Comparison of ENCODE assay signal across 24 mouse cellular contexts in the genomic region with DNA sequence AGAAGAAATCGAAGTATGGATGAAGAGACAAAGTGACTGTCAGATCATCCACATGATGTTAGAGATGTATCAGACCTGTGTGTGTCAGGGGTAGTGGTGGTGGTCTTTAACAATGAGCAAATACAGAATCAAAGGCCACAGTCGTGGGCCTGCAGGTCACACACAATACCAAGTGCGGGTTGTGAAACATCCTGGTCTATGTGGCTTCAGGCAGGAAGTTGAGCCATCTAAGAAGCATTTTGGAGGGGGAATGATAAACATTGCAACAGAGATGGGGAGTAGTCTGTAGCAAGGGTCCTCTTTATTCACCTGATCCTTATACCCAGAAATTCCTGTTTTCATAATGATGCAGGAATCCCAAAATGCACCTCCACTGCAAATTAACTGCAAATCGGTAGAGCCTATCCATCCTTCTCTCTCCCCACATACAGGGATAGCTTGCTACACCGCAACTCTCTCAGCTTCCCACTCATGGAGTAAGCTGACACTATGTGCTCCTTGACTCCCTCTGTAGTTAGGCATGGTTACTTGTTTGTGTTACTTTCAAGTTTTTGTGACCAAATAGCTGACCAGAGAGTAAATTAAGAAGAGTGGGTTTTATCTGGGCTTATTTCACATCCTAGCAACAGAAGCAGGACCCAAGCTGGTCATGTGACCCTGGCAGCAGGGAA.
DNase-seq lines count a peak whose midpoint lies in the region; ATAC-seq lines count a peak whose summit lies in the region.
"Had no signal": no experiment of that assay in that cellular context is flagged by ENCODE, and none has a peak within 500 bp of the region (broad histone marks: within the 10 kb centered on the region; RNA-seq: fewer than 3 reads in every experiment).

No protein-coding gene starts in this region.

- 87% methylated on average over 5 of the region's 5 CpGs for WGBS in forebrain, embryonic 10.5 days
- WGBS in forebrain, embryonic 16.5 days: 81% methylated on average over 5 of the region's 5 CpGs
- 84% methylated on average over 5 of the region's 5 CpGs for WGBS in midbrain, embryonic 10.5 days
- 77% methylated on average over 5 of the region's 5 CpGs for WGBS in midbrain, embryonic 15.5 days

- no peak for DNase-seq in forebrain, embryonic 10.5 days (ENCODE audit: extremely low spot score, low spot score)
- DNase-seq in midbrain, embryonic 10.5 days (ENCODE audit: low spot score): no peak
- no peak for DNase-seq in cerebellum, adult 11-12 months
- no peak for DNase-seq in urinary bladder, adult 2 months (ENCODE audit: low spot score)
- DNase-seq: adrenal gland, adult 2 months; cerebellum, adult 2 months; forebrain, postnatal 0 days; gastrocnemius, postnatal 25 days; heart, adult 2 months; heart, postnatal 14 days; kidney, postnatal 4 days; lung, embryonic 14.5 days; lung, postnatal 4 days; thymus, postnatal 14 days had no signal

- H3K9ac ChIP-seq in forebrain, embryonic 16.5 days (replicated peaks; ENCODE audit: low read depth, low read length): no peak overlapping the region
- no peak overlapping the region for H3K9ac ChIP-seq in midbrain, embryonic 15.5 days
- H3K9ac ChIP-seq: forebrain, postnatal 0 days; heart, embryonic 13.5 days; hindbrain, embryonic 12.5 days; limb, embryonic 15.5 days; lung, embryonic 14.5 days; midbrain, embryonic 12.5 days; neural tube, embryonic 13.5 days had no signal

- H3K36me3 ChIP-seq in forebrain, embryonic 10.5 days (replicated peaks): peaks cover 3% of the 10 kb centered on the region; the same call in 1 of the 2 replicates
- H3K36me3 ChIP-seq in forebrain, embryonic 16.5 days (ENCODE audit: control insufficient read depth, insufficient read depth): no peaks in the 10 kb centered on the region
- H3K36me3 ChIP-seq in midbrain, embryonic 10.5 days: no peaks in the 10 kb centered on the region
- H3K36me3 ChIP-seq in midbrain, embryonic 15.5 days (replicated peaks): no peaks in the 10 kb centered on the region
- H3K36me3 ChIP-seq: hindbrain, embryonic 12.5 days; limb, embryonic 15.5 days; midbrain, embryonic 12.5 days; neural tube, embryonic 13.5 days had no signal

- H3K9me3 ChIP-seq in forebrain, embryonic 10.5 days: no peaks in the 10 kb centered on the region
- H3K9me3 ChIP-seq in forebrain, embryonic 16.5 days (ENCODE audit: control insufficient read depth, low read length): no peaks in the 10 kb centered on the region
- no peaks in the 10 kb centered on the region for H3K9me3 ChIP-seq in midbrain, embryonic 10.5 days (replicated peaks)
- H3K9me3 ChIP-seq in midbrain, embryonic 15.5 days: no peaks in the 10 kb centered on the region
- H3K9me3 ChIP-seq: heart, embryonic 13.5 days; hindbrain, embryonic 12.5 days; limb, embryonic 15.5 days; midbrain, embryonic 12.5 days; neural tube, embryonic 13.5 days had no signal

- no peak overlapping the region for H3K4me2 ChIP-seq in forebrain, embryonic 16.5 days (ENCODE audit: low read length)
- no peak overlapping the region for H3K4me2 ChIP-seq in midbrain, embryonic 15.5 days
- H3K4me2 ChIP-seq: heart, embryonic 13.5 days; hindbrain, embryonic 12.5 days; limb, embryonic 15.5 days; lung, embryonic 14.5 days; midbrain, embryonic 12.5 days; neural tube, embryonic 13.5 days had no signal

- ATAC-seq in forebrain, embryonic 16.5 days: no peak
- no peak for ATAC-seq in midbrain, embryonic 15.5 days (replicated peaks)
- peak; percentile 85 for ATAC-seq in megakaryocyte, adult 5-6 weeks (ENCODE audit: poor library complexity, severe bottlenecking)
- ATAC-seq: CD4-positive, CD25-positive, alpha-beta regulatory T cell, adult 4 months; forebrain, postnatal 0 days; intestine, postnatal 0 days had no signal

- H3K27me3 ChIP-seq in forebrain, embryonic 10.5 days (ENCODE audit: poor library complexity, severe bottlenecking): no peaks in the 10 kb centered on the region
- H3K27me3 ChIP-seq in forebrain, embryonic 16.5 days (replicated peaks; ENCODE audit: control insufficient read depth, insufficient read depth, low read length): no peaks in the 10 kb centered on the region
- H3K27me3 ChIP-seq in midbrain, embryonic 10.5 days (ENCODE audit: low read depth, poor library complexity, severe bottlenecking): no peaks in the 10 kb centered on the region
- no peaks in the 10 kb centered on the region for H3K27me3 ChIP-seq in midbrain, embryonic 15.5 days (replicated peaks)
- H3K27me3 ChIP-seq: heart, embryonic 13.5 days; hindbrain, embryonic 12.5 days; limb, embryonic 15.5 days; midbrain, embryonic 12.5 days; neural tube, embryonic 13.5 days had no signal

- H3K4me3 ChIP-seq in forebrain, embryonic 10.5 days: no peak overlapping the region
- no peak overlapping the region for H3K4me3 ChIP-seq in forebrain, embryonic 16.5 days (replicated peaks; ENCODE audit: low read length)
- H3K4me3 ChIP-seq in midbrain, embryonic 10.5 days: no peak overlapping the region
- H3K4me3 ChIP-seq in midbrain, embryonic 15.5 days: no peak overlapping the region
- H3K4me3 ChIP-seq: heart, adult 2 months; heart, embryonic 13.5 days; hindbrain, embryonic 12.5 days; limb, embryonic 15.5 days; midbrain, embryonic 12.5 days; neural tube, embryonic 13.5 days had no signal

- H3K27ac ChIP-seq in forebrain, embryonic 10.5 days: 0 out of 2 replicates have a peak overlapping the region, but pooled peaks have one; percentile 15
- H3K27ac ChIP-seq in forebrain, embryonic 16.5 days (ENCODE audit: low read length): no peak overlapping the region
- 0 out of 2 replicates have a peak overlapping the region, but pooled peaks have one; percentile 18 for H3K27ac ChIP-seq in midbrain, embryonic 10.5 days (replicated peaks)
- no peak overlapping the region for H3K27ac ChIP-seq in midbrain, embryonic 15.5 days
- H3K27ac ChIP-seq: heart, adult 2 months; heart, embryonic 13.5 days; hindbrain, embryonic 12.5 days; limb, embryonic 15.5 days; midbrain, embryonic 12.5 days; neural tube, embryonic 13.5 days had no signal

- peaks cover 37% of the 10 kb centered on the region for H3K4me1 ChIP-seq in forebrain, embryonic 10.5 days
- 0 out of 2 replicates have a peak, but pooled peaks cover 2% of the 10 kb centered on the region for H3K4me1 ChIP-seq in forebrain, embryonic 16.5 days (replicated peaks; ENCODE audit: control insufficient read depth, insufficient read depth, low read length)
- H3K4me1 ChIP-seq in midbrain, embryonic 10.5 days: peaks cover 35% of the 10 kb centered on the region
- peaks cover 6% of the 10 kb centered on the region for H3K4me1 ChIP-seq in midbrain, embryonic 15.5 days

Comparison
In these comparisons a context has a peak if more than half of its experiments do, and no peak if none do; other contexts are left out.
1. H3K27ac ChIP-seq: peak in forebrain, embryonic 10.5 days (single experiment) and midbrain, embryonic 10.5 days (single experiment); none in forebrain, embryonic 16.5 days (single experiment) and midbrain, embryonic 15.5 days (single experiment).